Mouse (Mus musculus) limb, embryonic 12.5 days (tissue): Measurements from ENCODE around the gene Pskh1. TPM values are rescaled to one million over a fixed set of nuclear protein-coding genes. Genes with fewer than 3 reads are reported as not detected.
A peak's percentile ranks its signal among the peaks of the same experiment; 100 is the strongest.

Experiments used
- ATAC-seq: fragments of 200-750 bp; cut with Nextera tagmentation; 2 replicates; pipeline ENCODE4 v1.8.0; 2017; ENCODE audit warnings: low read depth, moderate TSS enrichment; ENCODE audit not compliant: insufficient number of reproducible peaks, insufficient read depth, low FRiP score, low TSS enrichment
- H3K27ac ChIP-seq: fragments of 300-500 bp; sonication (generic); 2 replicates; pipeline ENCODE4 v1.5.1; 2016; ENCODE audit warnings: mild to moderate bottlenecking, moderate library complexity
- H3K27me3 ChIP-seq: fragments of 300-500 bp; sonication (generic); 2 replicates; pipeline ENCODE4 v1.6.1; 2016; ENCODE audit warnings: mild to moderate bottlenecking, moderate library complexity
- H3K36me3 ChIP-seq: fragments of 300-500 bp; sonication (generic); 2 replicates; pipeline ENCODE4 v1.6.1; 2016; ENCODE audit warnings: mild to moderate bottlenecking, moderate library complexity
- H3K4me1 ChIP-seq: fragments of 300-500 bp; sonication (generic); replicated peaks from 2 replicates; pipeline ENCODE4 v1.6.1; 2016
- H3K4me2 ChIP-seq: fragments of 300-500 bp; sonication (generic); 2 replicates; pipeline ENCODE4 v1.6.1; 2016; ENCODE audit warnings: mild to moderate bottlenecking, moderate library complexity
- H3K4me3 ChIP-seq: fragments of 300-500 bp; sonication (generic); replicated peaks from 2 replicates; pipeline ENCODE4 v1.5.1; 2016; ENCODE audit warnings: mild to moderate bottlenecking
- H3K9ac ChIP-seq: fragments of 300-500 bp; sonication (generic); replicated peaks from 2 replicates; pipeline ENCODE4 v1.6.1; 2016; ENCODE audit warnings: mild to moderate bottlenecking, moderate library complexity
- H3K9me3 ChIP-seq: fragments of 300-500 bp; sonication (generic); 2 replicates; pipeline ENCODE4 v1.6.1; 2016; ENCODE audit warnings: mild to moderate bottlenecking, moderate library complexity
- WGBS: fragments of 180-500 bp; shearing (Covaris S2); methylation state at CpG from one replicate; pipeline ENCODE4 v1.1.7; 2016; 5-methylcytosine and 5-hydroxymethylcytosine counted together
- polyA plus RNA-seq: library from polyadenylated mRNA; unstranded; fragments of >200 nt; fragmentation: Nextera tagmentation; extraction: Ambion mirVana; gene quantifications from 2 replicates; pipeline ENCODE4 v1.2.1, GENCODE M21; 2016

Pskh1 gene
- polyA plus RNA-seq, 1 experiment from 2014 or later, result 43.0 TPM

DNA sequence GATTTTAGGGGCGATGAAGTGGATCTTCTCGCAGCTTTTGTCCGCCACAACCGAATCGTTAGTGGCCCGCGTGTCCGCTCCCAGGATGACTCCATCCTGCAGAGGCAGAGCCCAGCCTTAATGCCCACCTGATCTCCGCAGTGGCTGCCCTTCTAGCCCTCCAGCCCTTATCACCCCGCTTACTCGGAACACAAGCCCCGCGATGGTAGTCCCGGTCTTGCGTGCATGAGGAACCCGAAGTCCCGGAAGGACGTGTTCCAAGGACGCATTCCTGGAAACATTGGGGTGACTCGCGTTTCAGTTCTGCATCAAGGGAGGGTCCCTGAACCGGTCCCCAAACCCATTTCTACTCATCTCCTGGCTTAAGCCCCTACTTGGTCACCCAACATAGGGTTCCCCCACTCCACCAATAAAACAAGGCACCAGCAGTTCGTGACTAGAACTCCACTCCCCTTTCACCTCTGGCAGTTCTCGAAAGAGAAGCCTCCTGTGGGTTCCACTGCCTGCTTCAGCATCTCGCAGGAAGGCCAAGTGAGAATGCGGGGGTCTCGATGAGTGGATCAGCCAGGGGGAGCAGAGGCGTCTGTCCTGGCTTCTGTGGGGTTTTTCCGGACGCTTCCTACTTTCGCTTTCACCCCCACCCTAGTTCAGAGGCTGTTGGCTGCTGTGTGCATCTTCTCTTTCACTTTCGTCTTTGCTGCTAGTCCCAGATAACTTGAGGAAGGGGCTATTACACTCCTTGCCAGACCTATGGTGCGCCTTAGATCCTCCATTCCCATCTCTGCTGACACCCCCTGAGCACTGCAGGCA lies 37.5 kb downstream of the Pskh1 start:
- Histone ChIP-seq H3K4me1 (peaks cover 19% of the 10 kb centered on the region), H3K4me3 (peak overlapping the region; percentile 59), H3K36me3 (peaks cover 45% of the 10 kb centered on the region), H3K9ac (peak overlapping the region; percentile 66), H3K9me3 (no peaks in the 10 kb centered on the region), H3K4me2 (peak overlapping the region; percentile 93), H3K27me3 (no peaks in the 10 kb centered on the region), H3K27ac (peak overlapping the region; percentile 62)
- ATAC-seq, result no peak
- 2% methylated on average over 33 of the region's 33 CpGs for WGBS

DNA sequence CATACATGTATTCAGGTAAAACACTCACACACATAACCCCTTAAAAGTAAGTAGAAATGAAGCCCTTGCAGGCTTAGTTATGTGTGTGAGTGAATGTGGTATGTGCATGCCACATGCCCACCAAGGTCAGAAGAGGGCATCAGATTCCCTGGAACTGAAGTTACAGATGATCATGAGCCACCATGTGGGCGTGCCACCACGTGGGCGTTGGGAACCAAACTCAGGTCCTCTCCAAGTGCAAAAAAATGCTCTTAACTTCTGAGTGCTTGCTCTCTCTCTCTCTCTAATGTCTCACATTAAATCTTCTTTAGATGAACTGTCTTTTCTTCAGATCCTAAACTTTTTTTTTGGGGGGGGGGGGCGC lies 38.0 kb downstream of the Pskh1 start, which contains the start of gene Psmb10:
Gene Psmb10 (minus strand): TSS at position 139 of the 364 bp plus-strand sequence.
- Histone ChIP-seq H3K9me3 (no peaks in the 10 kb centered on the region), H3K27ac (peak within 1 kb of the TSS; percentile 62), H3K4me3 (peak within 1 kb of the TSS; percentile 59), H3K9ac (peak within 1 kb of the TSS; percentile 66), H3K4me1 (peaks cover 19% of the 10 kb centered on the region), H3K36me3 (peaks cover 45% of the 10 kb centered on the region), H3K4me2 (peak within 1 kb of the TSS; percentile 93), H3K27me3 (no peaks in the 10 kb centered on the region)
- 32% methylated on average over 4 of the region's 4 CpGs for WGBS
- ATAC-seq, result no peak

DNA sequence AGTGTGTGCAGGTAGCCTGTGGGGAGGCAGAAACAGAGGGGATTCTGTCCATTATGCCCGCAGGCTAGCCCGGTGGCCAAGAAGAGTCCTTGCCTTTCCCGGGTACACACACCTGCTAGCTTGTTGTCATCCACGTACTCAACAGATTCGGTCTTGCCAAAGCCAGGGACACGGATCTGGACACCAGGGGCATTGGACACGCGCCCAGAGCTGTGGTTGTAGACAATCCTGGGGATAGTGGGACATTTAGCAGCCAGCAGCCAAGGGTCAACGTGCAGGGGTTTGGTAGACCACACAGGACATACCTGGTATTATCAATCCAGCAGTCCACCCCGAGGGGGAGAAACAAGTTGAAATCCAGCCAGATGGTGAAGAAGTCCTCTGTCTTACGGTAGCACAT lies 41.8 kb downstream of the Pskh1 start:
- Histone ChIP-seq H3K36me3 (peaks cover 70% of the 10 kb centered on the region), H3K27me3 (no peaks in the 10 kb centered on the region), H3K4me1 (peaks cover 8% of the 10 kb centered on the region), H3K4me3 (no peak overlapping the region), H3K4me2 (no peak overlapping the region), H3K9me3 (no peaks in the 10 kb centered on the region), H3K27ac (no peak overlapping the region), H3K9ac (no peak overlapping the region)
- 94% methylated on average over 11 of the region's 11 CpGs for WGBS
- ATAC-seq, result no peak

GRCm38 (mm10) chr8:105942542-105942941 lies 42.3 kb downstream of the Pskh1 start:
- 93% methylated on average over 5 of the region's 5 CpGs for WGBS
- peaks cover 75% of the 10 kb centered on the region for H3K36me3 ChIP-seq
- ATAC-seq, result no peak
- H3K9me3 ChIP-seq, result no peaks in the 10 kb centered on the region
- H3K27me3 ChIP-seq, result no peaks in the 10 kb centered on the region
- H3K9ac ChIP-seq, result no peak overlapping the region
- H3K27ac ChIP-seq, result no peak overlapping the region
- no peak overlapping the region for H3K4me2 ChIP-seq
- no peak overlapping the region for H3K4me3 ChIP-seq
- peaks cover 8% of the 10 kb centered on the region for H3K4me1 ChIP-seq

- H3K4me1 ChIP-seq, result peaks cover 4% of the 10 kb centered on the region
- H3K9me3 ChIP-seq, result no peaks in the 10 kb centered on the region
- 77% methylated on average over 8 of the region's 8 CpGs for WGBS
- no peak within 1 kb of the TSS for H3K9ac ChIP-seq
- H3K4me3 ChIP-seq, result no peak within 1 kb of the TSS
- no peak within 1 kb of the TSS for H3K4me2 ChIP-seq
- H3K27ac ChIP-seq, result no peak within 1 kb of the TSS
- no peaks in the 10 kb centered on the region for H3K27me3 ChIP-seq
- no peak for ATAC-seq
- H3K36me3 ChIP-seq, result peaks cover 83% of the 10 kb centered on the region
These were observed 43.1 kb downstream of the Pskh1 start, which contains the start of gene Lcat for GRCm38 (mm10) chr8:105943321-105943739. Lcat (minus strand) TSS chr8:105943382.

DNA sequence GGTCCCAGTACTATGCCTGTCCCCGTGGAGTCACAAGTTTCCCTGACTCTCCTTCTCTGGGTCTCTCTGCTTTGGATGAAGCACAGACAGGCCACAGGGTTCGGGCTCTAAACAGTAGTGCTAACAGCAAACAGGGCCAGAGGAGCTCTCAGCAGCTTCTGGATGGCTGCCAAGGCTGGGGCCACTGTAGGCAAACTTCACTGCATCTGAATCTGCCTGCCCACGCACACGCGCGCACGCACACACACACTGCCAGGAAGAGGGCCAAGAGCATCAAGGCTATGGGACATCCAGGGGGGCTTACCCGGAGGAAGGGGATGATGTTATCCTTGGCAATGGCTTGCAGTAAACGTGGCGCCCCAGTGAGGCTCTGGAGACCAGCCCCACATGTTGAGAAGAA lies 49.1 kb downstream of the Pskh1 start:
- Histone ChIP-seq H3K27me3 (no peaks in the 10 kb centered on the region), H3K36me3 (peaks cover 93% of the 10 kb centered on the region), H3K9ac (no peak overlapping the region), H3K4me2 (no peak overlapping the region), H3K4me1 (0 out of 2 replicates have a peak, but pooled peaks cover 9% of the 10 kb centered on the region), H3K27ac (no peak overlapping the region), H3K4me3 (no peak overlapping the region), H3K9me3 (no peaks in the 10 kb centered on the region)
- 85% methylated on average over 10 of the region's 10 CpGs for WGBS
- no peak for ATAC-seq

- no peaks in the 10 kb centered on the region for H3K9me3 ChIP-seq
- 52% methylated on average over 7 of the region's 7 CpGs for WGBS
- H3K27me3 ChIP-seq, result no peaks in the 10 kb centered on the region
- peak overlapping the region; percentile 32; the same call in 1 of the 2 replicates for H3K9ac ChIP-seq
- peak; percentile 34; the same call in 1 of the 2 replicates for ATAC-seq
- H3K27ac ChIP-seq, result peak overlapping the region; percentile 71
- H3K4me2 ChIP-seq, result no peak overlapping the region
- H3K36me3 ChIP-seq, result peaks cover 91% of the 10 kb centered on the region
- 0 out of 2 replicates have a peak, but pooled peaks cover 9% of the 10 kb centered on the region for H3K4me1 ChIP-seq
- H3K4me3 ChIP-seq, result no peak overlapping the region
These were observed 50.9 kb downstream of the Pskh1 start for GRCm38 (mm10) chr8:105951057-105951659.

DNA sequence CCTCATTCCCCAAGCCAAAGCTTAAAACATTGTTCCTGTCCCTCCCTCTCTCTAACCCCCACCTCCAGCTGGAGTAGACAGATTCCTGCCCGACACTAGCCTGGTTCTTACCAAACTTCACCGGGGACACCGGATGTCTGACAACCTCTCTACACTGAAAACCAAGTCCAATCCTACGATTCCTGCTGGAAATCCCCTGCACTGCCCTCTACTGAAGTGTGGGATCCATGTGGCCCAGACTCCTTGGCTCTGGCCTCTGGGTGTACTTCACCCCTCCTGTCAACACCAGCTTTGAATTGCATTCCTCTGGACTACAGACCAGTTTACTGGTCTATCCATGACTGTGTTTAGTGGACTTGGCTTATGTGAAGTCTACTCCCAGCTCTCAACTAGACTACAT lies 56.3 kb downstream of the Pskh1 start:
- no peak overlapping the region for H3K4me2 ChIP-seq
- WGBS, result 89% methylated on average over 4 of the region's 4 CpGs
- no peaks in the 10 kb centered on the region for H3K27me3 ChIP-seq
- no peaks in the 10 kb centered on the region for H3K9me3 ChIP-seq
- no peaks in the 10 kb centered on the region for H3K4me1 ChIP-seq
- H3K27ac ChIP-seq, result no peak overlapping the region
- H3K9ac ChIP-seq, result no peak overlapping the region
- no peak for ATAC-seq
- H3K36me3 ChIP-seq, result peaks cover 81% of the 10 kb centered on the region
- H3K4me3 ChIP-seq, result no peak overlapping the region

- H3K4me2 ChIP-seq, result no peak overlapping the region
- H3K27me3 ChIP-seq, result no peaks in the 10 kb centered on the region
- no peaks in the 10 kb centered on the region for H3K9me3 ChIP-seq
- H3K36me3 ChIP-seq, result peaks cover 73% of the 10 kb centered on the region
- 68% methylated on average over 2 of the region's 4 CpGs for WGBS
- no peak overlapping the region for H3K9ac ChIP-seq
- H3K27ac ChIP-seq, result no peak overlapping the region
- H3K4me3 ChIP-seq, result no peak overlapping the region
- ATAC-seq, result no peak
- H3K4me1 ChIP-seq, result no peaks in the 10 kb centered on the region
These were observed 57.6 kb downstream of the Pskh1 start for GRCm38 (mm10) chr8:105957813-105958212.

DNA sequence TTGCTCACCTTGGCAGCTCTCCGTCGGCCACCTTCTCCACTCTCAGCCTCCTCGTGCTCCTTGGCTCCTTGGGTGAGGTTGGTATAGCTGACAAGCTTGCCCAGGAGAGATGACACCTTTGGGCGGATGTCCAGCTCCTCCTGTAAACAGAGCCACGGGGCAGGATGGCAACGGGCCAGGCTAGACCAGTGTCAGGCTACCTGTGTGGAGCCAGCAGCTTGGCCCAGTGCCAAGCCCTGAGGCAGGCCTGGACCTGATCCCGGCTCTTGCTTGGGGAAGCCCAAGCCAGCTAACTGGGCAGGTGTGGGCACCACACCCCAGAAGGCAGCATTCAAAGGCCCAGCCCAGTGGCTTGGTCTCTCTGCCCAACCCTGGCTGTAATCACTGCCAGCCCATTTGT lies 59.1 kb downstream of the Pskh1 start:
- H3K9me3 ChIP-seq, result no peaks in the 10 kb centered on the region
- no peaks in the 10 kb centered on the region for H3K27me3 ChIP-seq
- H3K27ac ChIP-seq, result no peak overlapping the region
- H3K4me2 ChIP-seq, result no peak overlapping the region
- no peak overlapping the region for H3K4me3 ChIP-seq
- peaks cover 7% of the 10 kb centered on the region for H3K4me1 ChIP-seq
- no peak overlapping the region for H3K9ac ChIP-seq
- 88% methylated on average over 7 of the region's 7 CpGs for WGBS
- no peak for ATAC-seq
- H3K36me3 ChIP-seq, result peaks cover 57% of the 10 kb centered on the region

DNA sequence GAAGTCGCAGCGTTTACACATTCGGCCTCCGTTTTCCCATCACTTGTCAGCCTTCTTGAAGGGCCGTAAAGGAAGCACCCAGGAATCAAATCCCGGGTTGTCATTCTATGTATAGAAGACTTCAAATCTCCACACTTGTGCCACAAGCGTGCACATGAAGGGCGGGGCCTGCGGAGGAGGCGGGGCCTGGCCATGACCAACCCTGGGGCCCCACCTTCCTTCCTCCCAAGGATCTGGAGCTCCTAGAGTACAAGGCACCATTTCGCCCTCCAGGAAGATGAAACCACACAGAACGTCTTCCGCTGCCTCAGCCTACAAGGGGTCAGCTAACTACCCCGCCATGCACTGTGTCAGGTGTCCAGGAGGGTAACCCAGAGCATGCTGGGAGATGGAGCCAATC lies 60.9 kb downstream of the Pskh1 start:
- ATAC-seq, result no peak
- H3K27ac ChIP-seq, result no peak overlapping the region
- H3K9me3 ChIP-seq, result no peaks in the 10 kb centered on the region
- no peak overlapping the region for H3K4me2 ChIP-seq
- WGBS, result 77% methylated on average over 14 of the region's 14 CpGs
- no peak overlapping the region for H3K4me3 ChIP-seq
- no peaks in the 10 kb centered on the region for H3K27me3 ChIP-seq
- H3K4me1 ChIP-seq, result peaks cover 18% of the 10 kb centered on the region
- H3K9ac ChIP-seq, result no peak overlapping the region; the same call in 1 of the 2 replicates
- H3K36me3 ChIP-seq, result peaks cover 43% of the 10 kb centered on the region
